Mouse (Mus musculus): ENCODE data around the gene Gm21943. TPM values are rescaled to one million over a fixed set of nuclear protein-coding genes. Genes with fewer than 3 reads are reported as not detected.
"Not testable (repeated sequence)": the region's sequence is repeated elsewhere in the genome, so short reads cannot be mapped to it uniquely, and the experiment has no call there.

Gene Gm21943
- total RNA-seq (2014; rRNA removed) (not detected in 2 replicates), polyA plus RNA-seq (2015; fragmentation: Nextera tagmentation; extraction: Ambion mirVana) (not detected in 2 replicates)

GRCm38 (mm10) chrY:57533644-57534043 is at the start of gene Gm21943:
Gene Gm21943 (minus strand): TSS chrY:57533744.
- H3K27me3 ChIP-seq (ENCODE audit: insufficient read depth, low read length); H3K27ac ChIP-seq; H3K9me3 ChIP-seq (ENCODE audit: low read length); H3K9ac ChIP-seq (replicated peaks; ENCODE audit: low read length); H3K4me3 ChIP-seq (ENCODE audit: low read length); ATAC-seq; H3K4me1 ChIP-seq (ENCODE audit: insufficient read depth, low read length); DNase-seq (ENCODE audit: low spot score); H3K36me3 ChIP-seq (ENCODE audit: insufficient read depth, low read length); H3K4me2 ChIP-seq (ENCODE audit: low read depth, low read length): not testable (repeated sequence)
- no CpG with 5 or more reads among the region's 4 CpGs for WGBS

Other genes with a start within 250 kb of the Gm21943 start
- gene Gm28961, start 172.0 kb upstream of the Gm21943 start, total RNA-seq (2014; rRNA removed) = not detected in 2 replicates
- gene Gm28961, start 172.0 kb upstream of the Gm21943 start, polyA plus RNA-seq (2015; fragmentation: Nextera tagmentation; extraction: Ambion mirVana) = not detected in 2 replicates

Measured in hindbrain, postnatal 0 days (tissue).